In the genomic region with DNA sequence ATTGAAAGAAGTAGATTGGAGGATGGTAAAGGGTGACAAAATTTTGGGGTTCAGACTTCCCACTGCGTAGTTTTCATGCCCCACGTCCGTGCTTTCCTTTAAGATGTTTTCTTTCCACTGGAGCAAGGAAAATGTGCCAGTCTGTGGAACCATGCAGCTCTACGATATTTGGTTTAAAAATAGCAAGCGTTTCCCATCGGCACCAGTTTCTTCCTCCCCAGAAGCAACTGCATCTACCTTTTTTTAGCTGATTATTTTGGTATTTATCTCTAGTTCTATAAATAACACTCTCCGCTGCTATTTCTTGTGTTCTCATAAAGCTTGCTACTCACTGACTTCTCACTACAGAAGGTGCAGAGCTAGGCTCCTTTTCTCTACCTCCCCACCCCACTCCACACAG, we compare ENCODE assay signal across 17 mouse cellular contexts.
"Had no signal": no experiment of that assay in that cellular context is flagged by ENCODE, and none has a peak within 500 bp of the region (broad histone marks: within the 10 kb centered on the region; RNA-seq: fewer than 3 reads in every experiment).

No protein-coding gene starts in this region.

- H3K27me3 ChIP-seq: kidney, embryonic 15.5 days; limb, embryonic 12.5 days; liver, embryonic 13.5 days; lung, embryonic 15.5 days; megakaryocyte, embryonic 14.5 days; midbrain, embryonic 15.5 days; neural tube, embryonic 12.5 days; stomach, embryonic 15.5 days had no signal

- H3K36me3 ChIP-seq: kidney, embryonic 15.5 days; limb, embryonic 12.5 days; liver, embryonic 13.5 days; lung, embryonic 15.5 days; midbrain, embryonic 15.5 days; neural tube, embryonic 12.5 days; stomach, embryonic 15.5 days had no signal

- H3K4me1 ChIP-seq: kidney, embryonic 15.5 days; limb, embryonic 12.5 days; liver, embryonic 13.5 days; lung, embryonic 15.5 days; megakaryocyte, embryonic 14.5 days; neural tube, embryonic 12.5 days; stomach, embryonic 15.5 days had no signal

- DNase-seq: kidney, postnatal 25 days; layer of hippocampus, adult 9-11 months; liver; liver, embryonic 13.5 days; liver, postnatal 0 days; lung, postnatal 14 days; right cerebral cortex, postnatal 14 days; thymus, postnatal 36 days had no signal

- H3K9me3 ChIP-seq: kidney, embryonic 15.5 days; limb, embryonic 12.5 days; liver, embryonic 13.5 days; lung, embryonic 15.5 days; midbrain, embryonic 15.5 days; neural tube, embryonic 12.5 days; stomach, embryonic 15.5 days had no signal

- H3K4me2 ChIP-seq: kidney, embryonic 15.5 days; limb, embryonic 12.5 days; liver, embryonic 13.5 days; lung, embryonic 15.5 days; midbrain, embryonic 11.5 days; midbrain, embryonic 15.5 days; neural tube, embryonic 12.5 days; stomach, embryonic 15.5 days had no signal

- H3K4me3 ChIP-seq: kidney, embryonic 15.5 days; limb, embryonic 12.5 days; liver, embryonic 13.5 days; lung, embryonic 15.5 days; megakaryocyte, embryonic 14.5 days; midbrain, embryonic 15.5 days; neural tube, embryonic 12.5 days; stomach, embryonic 15.5 days had no signal

- H3K27ac ChIP-seq: kidney, embryonic 15.5 days; limb, embryonic 12.5 days; liver, embryonic 13.5 days; lung, embryonic 15.5 days; macrophage; midbrain, embryonic 15.5 days; neural tube, embryonic 12.5 days; stomach, embryonic 15.5 days had no signal

- ATAC-seq: liver, postnatal 0 days; midbrain, embryonic 15.5 days had no signal

- H3K9ac ChIP-seq: kidney, embryonic 15.5 days; limb, embryonic 12.5 days; liver, embryonic 13.5 days; liver, postnatal 0 days; lung, embryonic 15.5 days; midbrain, embryonic 15.5 days; neural tube, embryonic 12.5 days; stomach, embryonic 15.5 days had no signal
